Mouse (Mus musculus) heart, embryonic 15.5 days (tissue): ENCODE measurements around the gene Chd2. TPM values are rescaled to one million over a fixed set of nuclear protein-coding genes. Genes with fewer than 3 reads are reported as not detected.

ENCODE experiments used
- ATAC-seq: fragments of 200-750 bp; cut with Nextera tagmentation; replicated peaks from 2 replicates; pipeline ENCODE4 v1.8.0; 2017; ENCODE audit warnings: low read depth, moderate TSS enrichment; ENCODE audit not compliant: insufficient number of reproducible peaks, insufficient read depth, low FRiP score
- H3K27ac ChIP-seq: fragments of 300-500 bp; sonication (generic); 2 replicates; pipeline ENCODE4 v1.5.1; 2015; ENCODE audit warnings: mild to moderate bottlenecking, inconsistent platforms
- H3K27me3 ChIP-seq: fragments of 300-500 bp; sonication (generic); 2 replicates; pipeline ENCODE4 v1.6.1; 2015; ENCODE audit warnings: inconsistent platforms
- H3K36me3 ChIP-seq: fragments of 300-500 bp; sonication (generic); 2 replicates; pipeline ENCODE4 v1.6.1; 2015; ENCODE audit warnings: mild to moderate bottlenecking, inconsistent platforms
- H3K4me1 ChIP-seq: fragments of 300-500 bp; sonication (generic); replicated peaks from 2 replicates; pipeline ENCODE4 v1.6.1; 2015; ENCODE audit warnings: inconsistent platforms
- H3K4me2 ChIP-seq: fragments of 300-500 bp; sonication (generic); 2 replicates; pipeline ENCODE4 v1.6.1; 2015; ENCODE audit warnings: inconsistent platforms, mild to moderate bottlenecking, moderate library complexity
- H3K4me3 ChIP-seq: fragments of 300-500 bp; sonication (generic); 2 replicates; pipeline ENCODE4 v1.5.1; 2015; ENCODE audit warnings: mild to moderate bottlenecking, inconsistent platforms
- H3K9ac ChIP-seq: fragments of 300-500 bp; sonication (generic); 2 replicates; pipeline ENCODE4 v1.6.1; 2015; ENCODE audit warnings: mild to moderate bottlenecking, inconsistent platforms
- H3K9me3 ChIP-seq: fragments of 300-500 bp; sonication (generic); replicated peaks from 2 replicates; pipeline ENCODE4 v1.6.1; 2016; ENCODE audit warnings: inconsistent platforms
- WGBS: fragments of 180-500 bp; shearing (Covaris S2); methylation state at CpG from one replicate; pipeline ENCODE4 v1.1.7; 2015; ENCODE audit warnings: mixed read lengths; 5-methylcytosine and 5-hydroxymethylcytosine counted together
- polyA plus RNA-seq: library from polyadenylated mRNA; unstranded; fragments of >200 nt; fragmentation: Nextera tagmentation; extraction: Ambion mirVana; gene quantifications from 2 replicates; pipeline ENCODE4 v1.2.1, GENCODE M21; 2015

Chd2 gene
- polyA plus RNA-seq, 1 experiment from 2014 or later, result 41.2 TPM

DNA sequence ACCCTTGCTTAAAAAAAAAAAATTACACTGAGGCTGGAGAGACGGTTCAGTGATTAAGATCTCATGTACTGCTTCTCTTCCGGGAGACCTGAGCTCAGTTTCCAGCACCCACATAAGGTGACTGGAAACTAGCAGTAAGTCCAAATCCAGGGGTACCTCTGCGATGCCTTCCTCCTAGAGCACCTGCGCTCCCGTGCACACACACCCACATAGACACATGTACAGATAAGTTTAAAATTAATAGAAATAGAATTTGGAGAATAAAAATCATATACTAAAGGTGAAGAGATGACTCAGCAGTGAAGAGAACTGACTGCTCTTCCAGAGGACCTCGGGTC, 18.2 kb upstream of the Chd2 start:
- Histone ChIP-seq H3K4me3 (peak overlapping the region; percentile 88; the same call in 1 of the 2 replicates), H3K4me1 (peaks cover 12% of the 10 kb centered on the region), H3K9ac (no peak overlapping the region), H3K27ac (peak overlapping the region; percentile 99), H3K9me3 (no peaks in the 10 kb centered on the region), H3K4me2 (peak overlapping the region; percentile 63), H3K36me3 (no peaks in the 10 kb centered on the region), H3K27me3 (no peaks in the 10 kb centered on the region)
- WGBS, result 75% methylated on average over 6 of the region's 6 CpGs
- ATAC-seq, result no peak

DNA sequence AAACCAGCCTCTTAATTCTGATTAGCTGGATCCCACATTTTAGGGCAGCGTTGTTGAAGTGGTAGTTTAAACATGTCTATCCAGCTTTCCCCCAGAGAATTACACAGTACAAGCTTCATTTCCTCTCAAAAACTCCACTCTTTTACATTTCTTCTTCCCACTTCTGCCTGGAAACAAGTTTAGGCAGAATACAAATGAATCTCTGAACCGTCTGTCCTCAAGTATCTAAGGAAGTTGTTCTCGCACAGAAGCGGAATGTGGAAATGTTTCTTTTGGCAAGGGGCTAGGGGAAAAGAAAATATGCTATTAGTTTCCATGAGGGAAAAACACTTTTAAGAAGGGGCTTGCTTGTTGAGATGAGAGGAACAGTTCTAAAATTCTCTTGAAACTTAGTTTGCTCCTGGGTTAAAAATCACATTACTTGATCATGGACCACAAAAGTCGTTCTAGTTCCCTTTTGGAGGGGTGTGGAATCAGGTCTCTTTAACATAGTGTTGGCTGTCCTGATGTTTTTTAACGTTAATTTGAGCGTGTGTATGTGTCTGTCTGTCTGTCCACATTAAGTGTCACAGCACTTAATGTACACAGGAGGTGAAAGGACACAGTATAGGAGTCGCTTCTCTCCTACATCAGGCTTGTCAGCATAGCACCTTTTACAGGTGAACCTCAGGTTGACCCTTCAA, 17.7 kb upstream of the Chd2 start:
- 17% methylated on average over 8 of the region's 8 CpGs for WGBS
- no peak for ATAC-seq
- peak overlapping the region; percentile 88 for H3K4me3 ChIP-seq

DNA sequence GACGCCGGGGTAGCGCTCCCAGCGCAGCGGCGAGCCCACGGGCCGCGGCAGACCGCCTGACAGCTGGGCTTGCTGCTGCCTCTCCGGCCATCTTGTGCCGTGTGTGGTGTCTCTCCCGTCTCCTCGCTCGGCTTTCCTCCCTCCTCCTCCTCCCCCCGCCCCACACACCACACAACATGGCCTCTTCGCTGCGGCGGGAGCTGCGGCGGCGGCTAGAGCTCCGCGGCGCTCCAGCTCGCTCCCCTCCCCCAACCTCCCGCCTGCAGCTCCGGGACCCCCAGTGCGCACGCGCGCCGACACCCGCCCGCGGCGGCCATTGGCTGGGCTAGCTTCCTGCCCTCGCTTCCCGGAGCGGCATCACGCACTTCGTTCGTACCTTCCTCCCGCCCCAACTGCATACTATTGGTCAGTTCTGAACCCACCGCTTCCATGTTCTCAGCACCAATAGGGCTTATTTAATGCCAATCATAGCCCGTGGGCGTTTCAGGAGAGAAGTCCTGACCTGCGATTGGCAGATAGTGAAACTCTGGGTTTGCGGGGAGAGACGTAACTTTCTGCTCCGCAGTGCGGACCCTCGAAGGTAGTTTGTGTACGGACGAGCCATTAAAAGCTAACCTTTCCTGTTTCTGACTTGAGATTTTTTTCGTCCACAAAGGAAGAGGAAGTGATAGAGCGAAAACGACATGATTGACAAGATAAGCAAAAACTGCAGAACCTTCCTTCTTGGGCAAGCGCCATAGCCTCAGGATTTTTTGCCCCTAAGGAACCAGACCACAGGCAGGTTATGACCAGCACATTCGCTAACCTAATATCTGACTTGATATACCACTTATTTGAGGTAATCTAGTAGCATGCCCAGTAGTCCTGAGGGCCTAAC, 16.9 kb upstream of the Chd2 start:
- Histone ChIP-seq H3K27ac (peak overlapping the region; percentile 99), H3K4me3 (peak overlapping the region; percentile 88), H3K4me2 (peak overlapping the region; percentile 63), H3K4me1 (peaks cover 12% of the 10 kb centered on the region), H3K27me3 (no peaks in the 10 kb centered on the region), H3K9ac (peak overlapping the region; percentile 100), H3K36me3 (no peaks in the 10 kb centered on the region), H3K9me3 (no peaks in the 10 kb centered on the region)
- ATAC-seq, result peak; percentile 100
- under 1% methylated on average over 60 of the region's 60 CpGs for WGBS

More for the DNA sequence above, 17.7 kb upstream of the Chd2 start:
- Histone ChIP-seq H3K9ac (peak overlapping the region; percentile 68), H3K4me2 (peak overlapping the region; percentile 63), H3K4me1 (peaks cover 12% of the 10 kb centered on the region), H3K9me3 (no peaks in the 10 kb centered on the region), H3K36me3 (no peaks in the 10 kb centered on the region), H3K27ac (peak overlapping the region; percentile 99), H3K27me3 (no peaks in the 10 kb centered on the region)

DNA sequence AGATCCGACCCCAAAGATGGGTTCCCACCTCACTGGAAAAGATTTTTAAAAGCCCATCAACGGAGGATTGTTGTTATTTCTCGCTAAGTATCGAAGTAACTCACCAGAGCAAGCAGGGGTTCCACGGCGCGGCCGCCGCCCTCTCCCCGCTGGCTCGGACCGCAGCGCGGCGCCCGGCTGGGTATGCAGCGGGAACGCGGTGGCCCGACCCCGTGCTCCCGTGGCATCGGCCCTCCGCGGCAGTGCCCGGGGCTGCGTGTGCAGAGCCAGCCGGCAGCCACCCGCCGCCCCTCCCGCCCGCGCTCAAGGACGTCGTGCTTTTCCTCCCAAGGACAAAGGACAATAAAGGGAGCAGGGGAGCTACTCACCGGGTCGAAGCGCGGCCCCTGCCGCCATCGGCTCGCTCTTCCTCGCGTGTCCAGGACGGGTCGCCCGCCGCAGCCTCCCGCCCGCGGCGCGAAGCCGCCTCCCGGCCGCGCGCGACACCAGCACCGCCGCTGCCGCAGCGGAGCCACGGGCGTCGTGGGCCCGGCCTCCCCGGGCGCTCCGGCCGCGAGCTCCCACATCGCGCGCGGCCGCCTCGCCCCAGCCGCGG, 16.1 kb upstream of the Chd2 start:
- no peak overlapping the region for H3K4me2 ChIP-seq
- ATAC-seq, result no peak

DNA sequence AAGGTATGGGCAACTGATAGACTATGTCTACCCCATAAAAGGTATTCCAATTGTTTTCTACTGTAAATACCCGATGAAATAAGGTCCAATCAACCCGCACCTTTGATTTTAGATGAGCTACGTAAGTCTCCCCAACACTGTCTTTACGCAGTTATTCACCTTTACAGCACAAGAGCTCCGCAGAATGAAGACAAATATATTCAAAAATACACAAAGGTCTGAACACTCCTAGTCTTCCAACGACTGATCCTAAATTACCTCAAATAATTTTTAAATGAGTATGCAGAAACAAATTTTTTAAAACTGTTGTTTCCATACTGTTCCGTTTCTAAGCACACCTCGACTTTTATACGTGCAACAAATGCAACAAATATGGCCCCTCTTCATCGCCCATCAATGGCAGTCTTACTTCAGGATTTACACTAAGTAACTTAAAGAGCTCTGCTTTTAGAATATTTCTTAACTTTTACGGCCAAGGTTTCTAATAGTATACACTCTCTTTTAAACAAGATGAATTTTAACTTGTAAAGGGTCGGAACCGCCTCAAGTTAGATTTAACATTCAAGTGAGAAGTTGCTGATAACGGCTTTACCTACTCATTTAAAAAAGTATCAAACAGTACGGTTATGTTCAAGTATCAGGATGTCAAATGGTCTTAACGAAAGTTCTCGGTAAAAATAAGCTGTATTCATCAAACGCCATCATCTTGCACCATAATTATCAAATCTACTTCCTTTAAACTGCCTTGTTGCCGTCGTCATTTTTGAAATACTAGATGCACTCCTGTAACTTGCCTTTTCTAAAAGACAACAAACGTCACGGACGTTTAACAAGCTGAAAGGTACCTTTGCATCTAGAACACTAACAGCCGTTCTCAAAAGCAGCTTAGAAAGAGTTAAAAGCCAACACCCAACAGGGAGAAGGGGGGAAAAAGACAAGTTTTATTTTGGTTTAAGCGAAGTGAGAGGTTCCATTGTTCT, 15.3 kb upstream of the Chd2 start:
- Histone ChIP-seq H3K27me3 (no peaks in the 10 kb centered on the region), H3K4me3 (peak overlapping the region; percentile 88), H3K27ac (peak overlapping the region; percentile 99), H3K4me2 (peak overlapping the region; percentile 49), H3K9me3 (no peaks in the 10 kb centered on the region), H3K36me3 (no peaks in the 10 kb centered on the region), H3K9ac (peak overlapping the region; percentile 100), H3K4me1 (peaks cover 18% of the 10 kb centered on the region)
- ATAC-seq, result no peak
- WGBS, result under 1% methylated on average over 25 of the region's 25 CpGs

More for the DNA sequence above, 16.1 kb upstream of the Chd2 start:
- Histone ChIP-seq H3K27me3 (no peaks in the 10 kb centered on the region), H3K27ac (peak overlapping the region; percentile 99), H3K36me3 (no peaks in the 10 kb centered on the region), H3K9me3 (no peaks in the 10 kb centered on the region), H3K4me3 (peak overlapping the region; percentile 88), H3K4me1 (peaks cover 13% of the 10 kb centered on the region), H3K9ac (peak overlapping the region; percentile 100)
- under 1% methylated on average over 78 of the region's 80 CpGs for WGBS

DNA sequence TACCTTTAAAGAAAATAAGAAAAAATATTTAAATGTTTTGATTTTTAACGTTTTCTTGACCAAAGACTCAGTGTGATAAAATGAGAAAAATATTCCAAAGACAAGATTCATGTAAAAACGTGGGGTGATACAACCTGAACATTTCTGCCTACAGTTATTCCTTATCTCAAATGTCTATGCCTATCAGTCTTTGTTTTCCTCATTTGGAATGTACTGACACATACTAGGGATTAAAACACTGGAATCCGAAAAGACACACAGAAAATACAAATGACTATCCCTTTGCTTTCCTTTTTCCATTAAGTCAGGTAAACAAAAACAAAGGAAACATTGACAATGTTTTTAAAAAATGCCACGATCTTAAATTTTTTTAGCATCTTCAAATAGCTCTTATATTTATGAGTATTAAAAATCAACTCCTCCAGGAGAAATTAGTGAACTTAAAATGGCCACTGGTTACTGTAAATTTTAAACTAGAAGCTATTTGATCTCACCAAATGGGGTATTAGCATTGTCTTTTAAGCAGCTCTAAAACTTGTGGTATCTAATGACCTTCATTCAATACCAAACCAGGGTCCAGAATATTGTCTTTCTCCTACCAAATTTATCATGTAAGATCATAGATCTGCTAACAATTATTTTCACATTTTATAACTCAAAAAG, 14.4 kb upstream of the Chd2 start:
- WGBS, result 3% methylated on average over 4 of the region's 4 CpGs
- peak overlapping the region; percentile 99; the same call in 1 of the 2 replicates for H3K27ac ChIP-seq
- no peak for ATAC-seq
- H3K4me2 ChIP-seq, result peak overlapping the region; percentile 49; the same call in 1 of the 2 replicates
- H3K9me3 ChIP-seq, result no peaks in the 10 kb centered on the region
- H3K36me3 ChIP-seq, result no peaks in the 10 kb centered on the region
- H3K4me3 ChIP-seq, result peak overlapping the region; percentile 88
- H3K9ac ChIP-seq, result peak overlapping the region; percentile 100; the same call in 1 of the 2 replicates
- H3K27me3 ChIP-seq, result no peaks in the 10 kb centered on the region
- H3K4me1 ChIP-seq, result peaks cover 16% of the 10 kb centered on the region

DNA sequence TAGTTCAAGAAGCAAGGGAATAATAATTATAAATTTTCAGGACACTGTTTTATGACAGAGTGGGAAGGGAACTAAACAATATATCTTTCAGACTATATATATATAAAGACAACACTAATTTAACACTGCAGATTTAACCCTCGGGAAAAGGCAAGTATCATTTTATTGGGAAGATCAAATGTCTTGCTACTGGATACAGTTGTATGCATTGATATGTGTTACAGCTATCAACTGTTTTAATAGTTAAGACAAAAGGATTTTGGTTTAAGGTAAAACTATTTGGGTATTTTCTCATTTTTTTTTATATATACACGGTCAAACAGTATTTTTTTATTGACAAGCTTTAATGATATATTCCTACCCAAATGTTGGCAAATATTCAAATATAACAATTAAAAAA, 13.2 kb upstream of the Chd2 start:
- Histone ChIP-seq H3K27ac (no peak overlapping the region), H3K4me1 (peaks cover 13% of the 10 kb centered on the region), H3K4me3 (no peak overlapping the region), H3K27me3 (no peaks in the 10 kb centered on the region), H3K9ac (no peak overlapping the region), H3K9me3 (no peaks in the 10 kb centered on the region), H3K36me3 (peaks cover 7% of the 10 kb centered on the region), H3K4me2 (no peak overlapping the region)
- no peak for ATAC-seq
- 27% methylated on average over 2 of the region's 2 CpGs for WGBS

DNA sequence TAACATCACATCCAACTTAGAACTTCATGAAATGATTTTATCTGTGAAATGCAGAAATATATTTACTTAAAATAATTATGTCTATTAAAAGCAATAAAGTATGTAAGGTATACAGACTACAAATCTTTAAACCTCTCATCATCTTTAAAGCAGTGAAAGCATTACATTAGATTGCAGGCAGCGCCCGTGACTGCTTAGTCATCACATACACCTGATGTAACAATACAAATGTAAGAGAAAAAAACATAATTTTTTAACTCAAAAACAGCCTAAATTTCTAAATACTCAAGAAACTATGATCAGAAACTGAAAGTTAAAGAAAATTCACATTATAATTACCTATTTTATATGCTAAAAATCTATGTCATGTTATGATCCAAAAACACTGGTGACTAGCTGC, 11.5 kb upstream of the Chd2 start:
- no peaks in the 10 kb centered on the region for H3K27me3 ChIP-seq
- H3K27ac ChIP-seq, result no peak overlapping the region
- peaks cover 20% of the 10 kb centered on the region for H3K36me3 ChIP-seq
- H3K9ac ChIP-seq, result no peak overlapping the region
- H3K4me1 ChIP-seq, result peaks cover 17% of the 10 kb centered on the region
- no peaks in the 10 kb centered on the region for H3K9me3 ChIP-seq
- peak overlapping the region; percentile 45 for H3K4me2 ChIP-seq
- no peak for ATAC-seq
- no peak overlapping the region for H3K4me3 ChIP-seq
- WGBS, result 39% methylated on average over 2 of the region's 2 CpGs

DNA sequence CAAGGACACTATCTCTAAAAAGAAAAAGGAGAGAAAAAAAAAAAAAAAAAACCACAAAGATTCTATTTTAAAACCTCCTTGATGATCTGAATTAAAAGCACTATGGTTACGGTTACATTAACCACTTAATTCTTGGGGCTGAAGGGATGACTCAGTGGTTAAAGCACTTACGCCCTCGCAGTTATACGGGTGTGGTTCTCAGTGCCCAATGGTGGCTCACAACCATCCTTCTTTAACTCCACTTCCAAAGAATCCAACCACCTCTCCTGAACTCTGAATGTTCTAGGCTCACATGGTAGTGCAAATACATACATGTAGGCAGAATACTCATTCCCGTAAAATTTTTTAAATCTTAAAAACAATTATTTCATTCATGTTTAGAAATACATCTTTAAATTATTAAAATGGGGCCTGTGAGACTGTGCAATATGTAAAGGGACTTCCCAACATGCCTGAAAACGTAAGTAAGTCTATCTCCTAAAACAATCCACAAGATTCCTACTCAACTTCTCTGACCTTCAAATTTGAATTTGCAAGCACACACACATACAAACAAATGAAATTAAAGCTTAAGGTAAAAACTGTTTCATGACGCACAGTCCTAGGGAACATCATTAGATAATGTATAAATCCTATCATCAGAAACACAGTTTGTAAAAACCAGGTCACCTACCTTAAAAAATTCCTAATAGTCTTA, 10.6 kb upstream of the Chd2 start:
- H3K4me1 ChIP-seq, result peaks cover 20% of the 10 kb centered on the region
- H3K27me3 ChIP-seq, result no peaks in the 10 kb centered on the region
- H3K36me3 ChIP-seq, result peaks cover 22% of the 10 kb centered on the region
- H3K4me2 ChIP-seq, result peak overlapping the region; percentile 45
- no peaks in the 10 kb centered on the region for H3K9me3 ChIP-seq
- no peak for ATAC-seq
- peak overlapping the region; percentile 45 for H3K27ac ChIP-seq
- no peak overlapping the region for H3K9ac ChIP-seq
- WGBS, result 50% methylated on average over 7 of the region's 7 CpGs
- H3K4me3 ChIP-seq, result peak overlapping the region; percentile 16

DNA sequence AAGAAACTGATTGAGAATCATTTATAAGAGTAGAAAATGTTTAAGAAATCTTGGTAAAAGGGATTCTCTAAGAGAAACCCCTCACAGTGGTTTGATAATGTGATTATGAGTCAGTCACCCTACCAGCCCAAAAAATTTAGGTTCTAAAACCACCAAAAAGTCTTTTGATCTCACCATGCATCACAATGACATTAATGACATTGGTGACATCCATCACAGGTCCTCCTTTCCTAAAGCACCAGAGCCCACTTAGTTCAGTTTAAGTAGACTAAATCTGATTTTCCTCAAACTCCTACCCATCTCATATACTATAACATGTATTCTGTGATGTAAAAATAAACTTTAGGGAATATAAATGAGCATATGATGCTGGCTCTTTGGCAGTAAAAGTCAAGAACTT, 9.7 kb upstream of the Chd2 start:
- peaks cover 28% of the 10 kb centered on the region for H3K4me1 ChIP-seq
- H3K4me3 ChIP-seq, result no peak overlapping the region
- H3K4me2 ChIP-seq, result no peak overlapping the region
- peaks cover 22% of the 10 kb centered on the region for H3K36me3 ChIP-seq
- H3K9ac ChIP-seq, result no peak overlapping the region
- no peaks in the 10 kb centered on the region for H3K9me3 ChIP-seq
- no peak overlapping the region for H3K27ac ChIP-seq
- no peak for ATAC-seq
- no peaks in the 10 kb centered on the region for H3K27me3 ChIP-seq
